Mouse (Mus musculus): Measurements from ENCODE around the gene En1. TPM values are rescaled to one million over a fixed set of nuclear protein-coding genes. Genes with fewer than 3 reads are reported as not detected.
A peak's percentile ranks its signal among the peaks of the same experiment; 100 is the strongest.

The En1 gene
- total RNA-seq, 2 experiments from 2014 or later = 0.21 TPM; not detected in 1

DNA sequence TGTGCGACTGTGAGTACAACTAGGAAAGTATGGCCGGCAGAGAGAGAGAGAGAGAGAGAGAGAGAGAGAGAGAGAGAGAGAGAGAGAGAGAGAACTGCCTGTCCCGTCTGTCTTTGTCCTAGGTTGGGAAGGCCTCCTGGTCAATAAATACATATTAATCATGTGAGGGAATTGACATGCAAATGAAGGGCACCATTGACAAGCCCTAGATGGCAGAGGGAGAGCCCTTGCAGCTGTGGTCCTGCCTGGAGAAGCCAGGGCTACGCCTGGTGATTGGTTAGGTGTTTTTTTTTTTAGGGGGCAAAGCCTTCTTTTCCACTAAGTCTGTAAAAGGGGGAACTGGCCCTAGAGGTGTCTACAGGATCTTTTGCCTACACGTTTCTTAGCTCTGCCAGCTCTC, 19.2 kb downstream of the En1 start:
- no peak for DNase-seq (ENCODE audit: low spot score in 2 of 2)

GRCm38 (mm10) chr1:120626930-120627621, 24.9 kb downstream of the En1 start:
- DNase-seq (ENCODE audit: low spot score in 2 of 2) = no peak

DNA sequence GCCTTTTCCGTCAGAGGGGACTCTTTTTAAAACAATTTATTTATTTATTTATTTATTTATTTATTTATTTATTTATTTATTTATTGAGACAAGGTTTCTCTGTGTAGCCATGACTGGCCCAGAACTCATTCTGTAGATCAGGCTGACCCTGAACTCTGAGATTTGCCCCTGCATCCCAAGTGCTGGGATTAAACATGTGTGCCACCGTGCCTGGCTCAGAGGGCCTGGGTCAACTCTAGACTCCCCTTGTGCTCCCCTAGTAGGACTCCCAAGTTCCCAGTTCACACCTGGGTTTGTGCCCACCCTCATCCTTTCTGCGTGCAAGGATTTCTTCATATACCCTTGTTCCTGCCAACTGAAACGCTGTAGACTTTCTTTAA, 25.4 kb downstream of the En1 start:
- DNase-seq (ENCODE audit: low spot score in 2 of 2) = no peak

- no peak for DNase-seq (ENCODE audit: low spot score in 2 of 2)
Measured at GRCm38 (mm10) chr1:120628821-120629220, 26.6 kb downstream of the En1 start.

- no peak for DNase-seq (ENCODE audit: low spot score in 2 of 2)
Measured at GRCm38 (mm10) chr1:120643380-120643779, 41.2 kb downstream of the En1 start.

DNA sequence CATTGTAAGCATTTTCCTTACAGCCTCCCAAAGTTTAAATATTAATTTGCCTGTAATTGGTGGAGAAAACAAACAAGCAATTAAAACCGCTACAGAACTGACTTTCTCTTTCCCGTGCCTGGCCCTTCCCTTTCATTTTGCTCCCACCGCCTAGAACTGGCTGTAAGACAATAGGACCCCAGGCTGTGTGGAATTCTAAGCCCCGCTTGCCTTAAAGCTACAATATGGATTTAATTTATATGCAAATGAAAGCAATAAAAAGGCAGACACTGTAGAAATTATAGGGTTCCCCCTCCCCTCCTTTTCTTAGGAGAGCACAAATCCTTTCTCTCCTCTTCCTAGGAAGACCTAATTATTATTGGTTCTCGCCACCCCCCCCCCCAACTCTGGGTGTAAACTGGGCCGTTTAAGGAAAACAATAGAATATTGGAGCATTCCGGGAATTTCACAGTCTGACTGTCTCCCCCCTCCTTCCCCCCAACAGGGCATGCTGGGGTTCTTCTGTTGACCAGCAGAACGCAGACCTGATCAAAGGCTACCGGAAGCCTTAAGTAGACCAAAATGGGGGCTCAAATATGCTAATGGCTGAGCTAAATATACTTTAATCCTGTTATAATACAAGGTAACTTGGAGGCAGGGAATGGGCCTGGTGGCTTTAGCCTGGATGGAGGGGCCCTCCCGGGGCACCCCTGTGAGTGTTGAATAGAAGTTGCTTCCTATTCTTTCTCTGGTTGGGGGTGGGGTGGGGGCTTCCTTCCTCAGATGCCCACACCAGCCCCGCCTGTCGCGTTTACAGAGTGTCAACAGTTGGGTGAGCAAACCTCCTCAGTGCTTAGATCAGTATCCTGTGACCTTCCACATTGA, 41.9 kb downstream of the En1 start:
- no peak for DNase-seq (ENCODE audit: low spot score in 2 of 2)

DNA sequence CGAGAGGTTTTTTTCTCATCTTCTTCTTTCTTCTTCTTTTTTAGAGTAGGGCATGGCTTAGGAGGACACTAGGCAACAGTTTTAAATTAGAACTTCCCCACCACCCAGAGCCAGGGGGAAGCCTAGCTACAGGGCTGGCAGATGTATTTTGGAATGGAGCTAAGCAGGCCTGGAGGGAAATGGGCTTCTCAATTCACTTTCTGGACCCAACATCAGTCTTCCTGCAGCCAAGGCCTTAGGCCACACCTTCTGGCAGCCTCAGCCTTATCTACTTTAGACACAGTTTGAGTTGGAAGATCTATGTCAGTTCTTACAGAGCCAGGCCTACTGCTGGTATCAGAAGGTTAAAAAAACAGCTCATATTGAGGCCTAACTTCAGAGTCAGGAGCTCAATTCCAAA, 42.5 kb downstream of the En1 start:
- no peak for DNase-seq (ENCODE audit: low spot score in 2 of 2)

GRCm38 (mm10) chr1:120650068-120650467, 47.9 kb downstream of the En1 start:
- no peak for DNase-seq (ENCODE audit: low spot score in 2 of 2)

DNA sequence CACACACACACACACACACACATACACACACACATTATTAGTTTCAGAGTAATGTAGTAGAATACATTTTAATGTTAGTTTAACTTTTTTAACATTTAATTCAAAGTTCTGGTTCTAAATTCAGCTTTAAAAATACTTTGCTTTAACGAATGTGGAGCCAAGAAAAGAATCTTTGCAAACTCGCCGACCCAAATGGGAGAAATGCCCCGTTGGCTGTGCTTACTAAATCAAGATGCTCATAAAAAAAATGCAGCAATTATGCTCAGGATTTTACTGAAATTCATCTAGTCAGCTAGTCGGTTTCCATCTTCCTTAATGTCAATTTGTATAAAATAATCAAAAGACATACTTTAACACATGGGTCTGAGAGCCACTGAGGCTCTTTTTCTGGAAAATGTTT, 49.8 kb downstream of the En1 start:
- DNase-seq (ENCODE audit: low spot score in 2 of 2) = no peak

DNA sequence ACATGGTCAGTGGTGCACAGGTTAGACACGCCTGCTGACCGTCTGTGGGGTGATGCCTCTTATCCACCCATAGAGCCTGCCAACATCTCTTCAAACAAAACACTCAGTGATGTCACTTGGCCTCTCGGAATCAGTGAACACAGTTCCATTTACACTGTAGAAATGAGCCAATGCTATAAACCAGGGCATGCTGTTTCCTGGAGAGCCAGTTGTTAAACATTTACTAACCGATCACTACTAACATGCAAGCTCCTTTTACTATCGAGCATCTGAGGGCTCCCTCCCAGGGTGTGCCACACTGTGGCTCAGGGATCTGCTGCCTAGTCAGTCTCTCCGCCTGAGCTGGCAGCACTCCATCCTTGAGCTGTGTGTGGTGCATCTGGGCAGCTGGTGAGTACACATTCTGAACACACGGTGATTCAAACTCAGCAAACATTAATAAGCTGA, 52.8 kb downstream of the En1 start:
- peak; percentile 41 for DNase-seq (ENCODE audit: low spot score in 2 of 2)

Other genes with a start within 250 kb of the En1 start
- gene Marco, start 97.4 kb upstream of the En1 start, total RNA-seq (2021) = not detected

All from layer of hippocampus, postnatal 14 days (tissue).